Mouse (Mus musculus): Measurements from ENCODE around the gene Nfil3.

GRCm38 (mm10) chr13:52977757-52978156, 3.1 kb downstream of the Nfil3 start:
- TF ChIP-seq POLR2A (IDR thresholded peaks at IDR 0.05; ENCODE audit: insufficient read depth, low read depth, low read length), result no peak
- no peak for TF ChIP-seq CTCF (IDR thresholded peaks at IDR 0.05)
- no peak for TF ChIP-seq EP300 (IDR thresholded peaks at IDR 0.05; ENCODE audit: insufficient read depth, low read depth, low read length)
